8 mouse cellular contexts compared by ENCODE assay signal in the genomic region with DNA sequence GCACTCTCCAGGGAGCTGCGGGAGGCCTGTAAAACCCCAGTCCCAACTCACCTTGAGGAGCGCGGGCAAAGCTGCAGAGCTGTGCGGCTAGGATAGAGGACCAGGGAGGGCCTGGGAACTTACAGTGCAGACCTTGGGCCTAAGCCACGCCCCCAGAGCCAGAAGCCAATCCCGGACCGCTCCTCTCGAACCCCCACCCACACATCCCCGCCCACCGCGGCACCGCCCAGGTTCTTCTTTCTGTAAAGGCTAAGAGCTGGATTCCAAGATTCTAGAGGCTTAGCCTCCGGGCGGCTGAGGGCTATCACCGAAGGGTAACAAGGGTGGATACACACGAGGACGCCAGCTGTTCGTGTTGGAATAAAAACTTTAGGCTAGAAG. TPM values are rescaled to one million over a fixed set of nuclear protein-coding genes. Genes with fewer than 3 reads are reported as not detected.
DNase-seq lines count a peak whose midpoint lies in the region; ATAC-seq lines count a peak whose summit lies in the region.

A gene (minus strand): TSS at position 104 of the 381 bp plus-strand sequence.

- DNase-seq in B cell, adult 2 months, result peak; percentile 95 to 96
- peak; percentile 99 for DNase-seq in brain, adult 2 months (ENCODE audit: low read depth, low spot score)
- peak; percentile 98 for DNase-seq in heart, embryonic 10.5 days (ENCODE audit: low spot score)
- DNase-seq in liver, result peak; percentile 99
- peak; percentile 97 to 98 for DNase-seq in spleen, postnatal 4 days (ENCODE audit: low spot score in 2 of 2)

- peak within 1 kb of the TSS; percentile 65 for H3K4me3 ChIP-seq in heart, embryonic 10.5 days
- H3K4me3 ChIP-seq in kidney, embryonic 15.5 days (replicated peaks), result peak within 1 kb of the TSS; percentile 53

- H3K27me3 ChIP-seq in heart, embryonic 10.5 days (ENCODE audit: insufficient read depth, poor library complexity, severe bottlenecking), result peaks cover 9% of the 10 kb centered on the region; the same call in 1 of the 2 replicates
- peaks cover 4% of the 10 kb centered on the region; the same call in 1 of the 2 replicates for H3K27me3 ChIP-seq in kidney, embryonic 15.5 days

- H3K9ac ChIP-seq in kidney, embryonic 15.5 days, result peak within 1 kb of the TSS; percentile 52

- H3K36me3 ChIP-seq in heart, embryonic 10.5 days, result no peaks in the 10 kb centered on the region
- peaks cover 14% of the 10 kb centered on the region; the same call in 1 of the 2 replicates for H3K36me3 ChIP-seq in kidney, embryonic 15.5 days

- H3K4me1 ChIP-seq in heart, embryonic 10.5 days, result peaks cover 63% of the 10 kb centered on the region
- peaks cover 68% of the 10 kb centered on the region for H3K4me1 ChIP-seq in kidney, embryonic 15.5 days

- H3K4me2 ChIP-seq in kidney, embryonic 15.5 days, result peak within 1 kb of the TSS; percentile 74

- ATAC-seq in erythroblast, adult 5-6 weeks (replicated peaks; ENCODE audit: low FRiP score, poor library complexity, severe bottlenecking), result peak; percentile 83
- ATAC-seq in kidney, embryonic 15.5 days (replicated peaks; ENCODE audit: low FRiP score), result peak; percentile 93
- peak; percentile 83 for ATAC-seq in monocyte, adult 5-6 weeks (replicated peaks; ENCODE audit: insufficient number of reproducible peaks, low FRiP score, low TSS enrichment, poor library complexity, severe bottlenecking)

- under 1% methylated on average over 18 of the region's 18 CpGs for WGBS in heart, embryonic 10.5 days
- WGBS in kidney, embryonic 15.5 days, result under 1% methylated on average over 18 of the region's 18 CpGs

- H3K27ac ChIP-seq in heart, embryonic 10.5 days, result peak within 1 kb of the TSS; percentile 83
- peak within 1 kb of the TSS; percentile 87 for H3K27ac ChIP-seq in kidney, embryonic 15.5 days

- H3K9me3 ChIP-seq in heart, embryonic 10.5 days, result no peaks in the 10 kb centered on the region
- no peaks in the 10 kb centered on the region for H3K9me3 ChIP-seq in kidney, embryonic 15.5 days (replicated peaks)

RNA-seq across cellular contexts. Expression of the gene that starts here (rescaled TPM):
- 0.38 and 0.42 TPM in 2 replicates for total RNA-seq in erythroblast, adult 5-6 weeks (2015; ENCODE audit: low replicate concordance)
- total RNA-seq in erythroblast, adult 5-6 weeks (2017; ENCODE audit: low replicate concordance), result 0.42 TPM in 1 of 2 replicates, not detected in the other
- 5.9 and 7.4 TPM in 2 replicates for polyA plus RNA-seq in heart, embryonic 10.5 days (2016; fragmentation: Nextera tagmentation; extraction: Ambion mirVana)
- 13.4 and 15.5 TPM in 2 replicates for polyA plus RNA-seq in kidney, embryonic 15.5 days (2015; fragmentation: Nextera tagmentation; extraction: Ambion mirVana)
- 14.7 to 32.1 TPM (median 27.0 TPM) in 3 replicates for total RNA-seq in monocyte, adult 5-6 weeks (2017)

Comparison
In these comparisons a context has a peak if more than half of its experiments do, and no peak if none do; other contexts are left out.
1. Peak in every context shown above with its lines: DNase-seq, ATAC-seq, H3K4me3 ChIP-seq and H3K27ac ChIP-seq.
2. RNA of the gene that starts here (total RNA-seq): 14.7 to 32.1 TPM in monocyte, adult 5-6 weeks; 0.38 to 0.42 TPM in erythroblast, adult 5-6 weeks; every median in the first group is over 10 times any median in the second.
3. Peak in ATAC-seq in erythroblast, adult 5-6 weeks; RNA of the gene not detected or under 1 TPM.